8 mouse cellular contexts compared by ENCODE assay signal in genomic region chr10:81402227-81402765, GRCm38 (mm10). TPM values are rescaled to one million over a fixed set of nuclear protein-coding genes. Genes with fewer than 3 reads are reported as not detected.
DNase-seq lines count a peak whose midpoint lies in the region; ATAC-seq and TF ChIP-seq lines count a peak whose summit lies in the region.

No protein-coding gene starts in this region.

- H3K27ac ChIP-seq in spleen, adult 2 months (ENCODE audit: insufficient read depth, low read length): peak overlapping the region; percentile 29; the same call in 1 of the 2 replicates
- H3K27ac ChIP-seq in limb, embryonic 15.5 days: peak overlapping the region; percentile 93
- H3K27ac ChIP-seq in stomach, postnatal 0 days (replicated peaks): peak overlapping the region; percentile 83

- H3K4me3 ChIP-seq in spleen, adult 2 months (ENCODE audit: extremely low read depth, insufficient read depth, insufficient read length): no peak overlapping the region
- peak overlapping the region; percentile 5; the same call in 1 of the 2 replicates for H3K4me3 ChIP-seq in limb, embryonic 15.5 days
- H3K4me3 ChIP-seq in stomach, postnatal 0 days (ENCODE audit: low read depth, low read length): no peak overlapping the region

- no peak for TF ChIP-seq CTCF in spleen, adult 2 months (IDR thresholded peaks at IDR 0.05; ENCODE audit: extremely low read depth, insufficient read depth, insufficient read length, insufficient replicate concordance)
- no peak for TF ChIP-seq CTCF in stomach, postnatal 0 days (IDR thresholded peaks at IDR 0.05; ENCODE audit: low read depth)

- no peak for TF ChIP-seq EP300 in stomach, postnatal 0 days (optimal IDR thresholded peaks at IDR 0.05)

- H3K9ac ChIP-seq in limb, embryonic 15.5 days: 0 out of 2 replicates have a peak overlapping the region, but pooled peaks have one; percentile 10
- 0 out of 2 replicates have a peak overlapping the region, but pooled peaks have one; percentile 8 for H3K9ac ChIP-seq in stomach, postnatal 0 days (ENCODE audit: low read length)

- WGBS in spleen, adult 2 months: 87% methylated on average over 7 of the region's 7 CpGs
- 16% methylated on average over 7 of the region's 7 CpGs for WGBS in limb, embryonic 15.5 days
- WGBS in stomach, postnatal 0 days: 26% methylated on average over 7 of the region's 7 CpGs

- H3K4me1 ChIP-seq in spleen, adult 2 months (ENCODE audit: control insufficient read depth, insufficient read depth, insufficient read length): peaks cover 11% of the 10 kb centered on the region
- H3K4me1 ChIP-seq in limb, embryonic 15.5 days: peaks cover 70% of the 10 kb centered on the region
- peaks cover 8% of the 10 kb centered on the region for H3K4me1 ChIP-seq in stomach, postnatal 0 days (replicated peaks; ENCODE audit: control insufficient read depth, insufficient read depth)

- peak overlapping the region; percentile 30 for H3K4me2 ChIP-seq in limb, embryonic 15.5 days
- peak overlapping the region; percentile 17; the same call in 1 of the 2 replicates for H3K4me2 ChIP-seq in stomach, postnatal 0 days (replicated peaks; ENCODE audit: low read depth)

- peaks cover 18% of the 10 kb centered on the region for H3K36me3 ChIP-seq in spleen, adult 2 months (ENCODE audit: control insufficient read depth, insufficient read depth, low read length)
- peaks cover 81% of the 10 kb centered on the region for H3K36me3 ChIP-seq in limb, embryonic 15.5 days
- peaks cover 43% of the 10 kb centered on the region for H3K36me3 ChIP-seq in stomach, postnatal 0 days (ENCODE audit: control insufficient read depth, insufficient read depth, low read length)

- DNase-seq in cerebellum, adult 9-11 months: peak; percentile 73
- no peak for DNase-seq in cerebellum, adult 11-12 months
- DNase-seq in spleen, adult 2 months (ENCODE audit: low read depth in 1 of 2, low spot score in 2 of 2): no peak
- DNase-seq in spleen, postnatal 4 days (ENCODE audit: low spot score in 2 of 2): no peak
- no peak for DNase-seq in stomach, postnatal 0 days (ENCODE audit: low spot score)
- no peak for DNase-seq in ovary, postnatal 36 days (ENCODE audit: low spot score)
- DNase-seq in MN1 (ENCODE audit: low spot score): no peak

- no peak for TF ChIP-seq POLR2A in spleen, adult 2 months (IDR thresholded peaks at IDR 0.05; ENCODE audit: low read depth, low read length)

- no peaks in the 10 kb centered on the region for H3K9me3 ChIP-seq in limb, embryonic 15.5 days
- no peaks in the 10 kb centered on the region for H3K9me3 ChIP-seq in stomach, postnatal 0 days (ENCODE audit: control insufficient read depth, low read length)

- no peaks in the 10 kb centered on the region for H3K27me3 ChIP-seq in spleen, adult 2 months (ENCODE audit: control insufficient read depth, insufficient read depth, low read length)
- no peaks in the 10 kb centered on the region for H3K27me3 ChIP-seq in limb, embryonic 15.5 days
- H3K27me3 ChIP-seq in stomach, postnatal 0 days (ENCODE audit: control insufficient read depth, insufficient read depth, low read length): no peaks in the 10 kb centered on the region

- ATAC-seq in limb, embryonic 15.5 days (ENCODE audit: insufficient number of reproducible peaks, low FRiP score, low TSS enrichment, low read depth): no peak
- no peak for ATAC-seq in stomach, postnatal 0 days (ENCODE audit: low FRiP score, low TSS enrichment)

RNA-seq across cellular contexts. Expression of gene Smim24, which starts 9.4 kb away (rescaled TPM):
- polyA plus RNA-seq in spleen, adult 2 months (2012; rRNA removed): 18.3 and 22.9 TPM in 2 replicates
- polyA plus RNA-seq in limb, embryonic 15.5 days (2015; fragmentation: Nextera tagmentation; extraction: Ambion mirVana): 2.9 and 3.6 TPM in 2 replicates
- 205 and 239 TPM in 2 replicates for polyA plus RNA-seq in stomach, postnatal 0 days (2015; fragmentation: Nextera tagmentation; extraction: Ambion mirVana)

RNA-seq across cellular contexts. Expression of gene Gm48552, which starts 13.5 kb away (rescaled TPM):
- polyA plus RNA-seq in spleen, adult 2 months (2012; rRNA removed): 2.9 and 6.4 TPM in 2 replicates
- 0.51 and 1.7 TPM in 2 replicates for polyA plus RNA-seq in limb, embryonic 15.5 days (2015; fragmentation: Nextera tagmentation; extraction: Ambion mirVana)
- 0.29 and 0.36 TPM in 2 replicates for polyA plus RNA-seq in stomach, postnatal 0 days (2015; fragmentation: Nextera tagmentation; extraction: Ambion mirVana)

RNA-seq across cellular contexts. Expression of gene Gm48551, which starts 18.0 kb away (rescaled TPM):
- 2.3 and 2.9 TPM in 2 replicates for polyA plus RNA-seq in spleen, adult 2 months (2012; rRNA removed)
- polyA plus RNA-seq in limb, embryonic 15.5 days (2015; fragmentation: Nextera tagmentation; extraction: Ambion mirVana): 2.1 and 3.1 TPM in 2 replicates
- 1.1 and 1.4 TPM in 2 replicates for polyA plus RNA-seq in stomach, postnatal 0 days (2015; fragmentation: Nextera tagmentation; extraction: Ambion mirVana)

RNA-seq across cellular contexts. Expression of gene Dohh, which starts 18.1 kb away (rescaled TPM):
- 47.9 and 71.7 TPM in 2 replicates for polyA plus RNA-seq in spleen, adult 2 months (2012; rRNA removed)
- 79.8 and 88.7 TPM in 2 replicates for polyA plus RNA-seq in limb, embryonic 15.5 days (2015; fragmentation: Nextera tagmentation; extraction: Ambion mirVana)
- 59.4 and 63.0 TPM in 2 replicates for polyA plus RNA-seq in stomach, postnatal 0 days (2015; fragmentation: Nextera tagmentation; extraction: Ambion mirVana)

RNA-seq across cellular contexts. Expression of gene Fzr1, which starts 24.0 kb away (rescaled TPM):
- polyA plus RNA-seq in spleen, adult 2 months (2012; rRNA removed): 127 and 128 TPM in 2 replicates
- 82.2 and 90.9 TPM in 2 replicates for polyA plus RNA-seq in limb, embryonic 15.5 days (2015; fragmentation: Nextera tagmentation; extraction: Ambion mirVana)
- 51.4 and 51.6 TPM in 2 replicates for polyA plus RNA-seq in stomach, postnatal 0 days (2015; fragmentation: Nextera tagmentation; extraction: Ambion mirVana)

Comparison
In these comparisons a context has a peak if more than half of its experiments do, and no peak if none do; other contexts are left out.
1. H3K27ac ChIP-seq: peak in every context shown above with its lines; median percentile 93 in limb, embryonic 15.5 days; 83 in stomach, postnatal 0 days; 29 in spleen, adult 2 months.